ENCODE assay signal across 16 mouse cellular contexts in the genomic region with DNA sequence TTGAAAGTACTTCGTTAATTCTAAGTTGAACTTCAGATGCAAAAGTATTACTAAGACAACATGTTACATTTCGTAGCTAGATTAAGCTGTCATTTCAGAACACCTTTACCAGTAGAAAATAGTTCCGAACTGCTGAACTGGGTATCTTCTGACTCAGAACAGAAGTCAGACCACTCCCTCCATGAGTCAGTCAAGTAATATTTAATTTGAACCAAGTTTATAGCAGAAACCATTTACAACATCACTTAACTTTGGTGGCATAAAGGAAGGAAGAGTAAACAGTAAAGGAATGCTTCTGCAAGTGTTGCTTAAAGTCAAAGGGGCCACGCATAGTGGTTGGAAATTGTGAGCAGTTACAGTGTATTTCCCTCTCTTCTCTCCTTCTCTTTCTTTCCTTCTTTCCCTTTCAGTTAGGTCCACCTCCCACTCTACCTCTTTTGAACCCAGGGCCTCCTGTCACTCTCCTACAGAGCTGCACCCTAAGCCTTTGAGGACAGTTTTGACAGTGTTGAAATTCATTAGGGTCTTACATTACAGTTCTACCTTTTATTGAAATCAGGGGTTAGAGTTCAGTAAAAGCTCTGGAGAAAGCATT. TPM values are rescaled to one million over a fixed set of nuclear protein-coding genes. Genes with fewer than 3 reads are reported as not detected.
DNase-seq lines count a peak whose midpoint lies in the region; ATAC-seq and TF ChIP-seq lines count a peak whose summit lies in the region.
"Had no signal": no experiment of that assay in that cellular context is flagged by ENCODE, and none has a peak within 500 bp of the region (broad histone marks: within the 10 kb centered on the region; RNA-seq: fewer than 3 reads in every experiment).

No protein-coding gene starts in this region.

- H3K9ac ChIP-seq in kidney, embryonic 16.5 days (replicated peaks; ENCODE audit: low read length) = no peak overlapping the region
- peak overlapping the region; percentile 97; the same call in 1 of the 2 replicates for H3K9ac ChIP-seq in liver, embryonic 13.5 days
- H3K9ac ChIP-seq in hindbrain, embryonic 12.5 days = no peak overlapping the region
- H3K9ac ChIP-seq: forebrain, postnatal 0 days; neural tube, embryonic 15.5 days had no signal

- no peak overlapping the region for H3K4me3 ChIP-seq in kidney, embryonic 16.5 days (ENCODE audit: low read length)
- H3K4me3 ChIP-seq in embryonic fibroblast, embryonic 13.5 days (ENCODE audit: insufficient read depth, low read length) = no peak overlapping the region
- H3K4me3 ChIP-seq in liver, embryonic 13.5 days (replicated peaks) = 0 out of 2 replicates have a peak overlapping the region, but pooled peaks have one; percentile 86
- H3K4me3 ChIP-seq in hindbrain, embryonic 12.5 days = no peak overlapping the region

- peaks cover 55% of the 10 kb centered on the region for H3K4me1 ChIP-seq in kidney, embryonic 16.5 days (ENCODE audit: insufficient read depth, low read length)
- H3K4me1 ChIP-seq in embryonic fibroblast, embryonic 13.5 days (ENCODE audit: control insufficient read depth, insufficient read depth, low read length) = peaks cover 19% of the 10 kb centered on the region
- H3K4me1 ChIP-seq in liver, embryonic 13.5 days (replicated peaks) = peaks cover 79% of the 10 kb centered on the region
- H3K4me1 ChIP-seq in hindbrain, embryonic 12.5 days = peaks cover 29% of the 10 kb centered on the region

- ATAC-seq in kidney, embryonic 16.5 days (ENCODE audit: low FRiP score, low TSS enrichment) = no peak
- ATAC-seq in liver, embryonic 13.5 days (ENCODE audit: low read depth) = no peak
- no peak for ATAC-seq in hindbrain, embryonic 12.5 days (ENCODE audit: low FRiP score)
- ATAC-seq: forebrain, postnatal 0 days had no signal

- H3K9me3 ChIP-seq in kidney, embryonic 16.5 days (ENCODE audit: low read length) = no peaks in the 10 kb centered on the region
- no peaks in the 10 kb centered on the region for H3K9me3 ChIP-seq in liver, embryonic 13.5 days (replicated peaks)
- H3K9me3 ChIP-seq in hindbrain, embryonic 12.5 days (replicated peaks) = no peaks in the 10 kb centered on the region
- H3K9me3 ChIP-seq: midbrain, embryonic 12.5 days; neural tube, embryonic 15.5 days had no signal

- no peak for TF ChIP-seq POLR2A in embryonic fibroblast, embryonic 13.5 days (IDR thresholded peaks at IDR 0.05; ENCODE audit: low read depth, low read length)

- DNase-seq in kidney, adult 18-20 months = no peak
- peak; percentile 36 for DNase-seq in CD4-positive helper T cell, adult 2 months (ENCODE audit: low read depth, low spot score)
- DNase-seq in liver, embryonic 13.5 days = no peak
- no peak for DNase-seq in thymus, postnatal 25 days
- DNase-seq in T-cell, adult 2 months (ENCODE audit: low spot score) = no peak
- DNase-seq: adrenal gland, postnatal 14 days; cerebellum, adult 2 months; forebrain, postnatal 0 days; heart, adult 11 months; kidney, adult 8-10 months; right cerebral cortex, postnatal 25 days had no signal

- no peak overlapping the region for H3K27ac ChIP-seq in kidney, embryonic 16.5 days (ENCODE audit: low read length)
- H3K27ac ChIP-seq in embryonic fibroblast, embryonic 13.5 days (ENCODE audit: insufficient read depth, low read length) = peak overlapping the region; percentile 38; the same call in 1 of the 2 replicates
- peak overlapping the region; percentile 62 for H3K27ac ChIP-seq in liver, embryonic 13.5 days
- H3K27ac ChIP-seq in hindbrain, embryonic 12.5 days = no peak overlapping the region
- H3K27ac ChIP-seq: midbrain, embryonic 12.5 days; neural tube, embryonic 15.5 days had no signal

- H3K27me3 ChIP-seq in kidney, embryonic 16.5 days (ENCODE audit: insufficient read depth, low read length) = no peaks in the 10 kb centered on the region
- no peaks in the 10 kb centered on the region for H3K27me3 ChIP-seq in liver, embryonic 13.5 days
- no peaks in the 10 kb centered on the region for H3K27me3 ChIP-seq in hindbrain, embryonic 12.5 days
- H3K27me3 ChIP-seq: neural tube, embryonic 15.5 days had no signal

- WGBS in kidney, embryonic 16.5 days = 67% methylated on average over 4 of the region's 4 CpGs
- 72% methylated on average over 4 of the region's 4 CpGs for WGBS in liver, embryonic 13.5 days (ENCODE audit: insufficient replicate concordance)
- 90% methylated on average over 4 of the region's 4 CpGs for WGBS in hindbrain, embryonic 12.5 days

- peak overlapping the region; percentile 26; the same call in 1 of the 2 replicates for H3K4me2 ChIP-seq in kidney, embryonic 16.5 days (replicated peaks; ENCODE audit: low read depth, low read length)
- H3K4me2 ChIP-seq in liver, embryonic 13.5 days = peak overlapping the region; percentile 80
- H3K4me2 ChIP-seq in hindbrain, embryonic 12.5 days (replicated peaks) = no peak overlapping the region

- H3K36me3 ChIP-seq in kidney, embryonic 16.5 days (ENCODE audit: insufficient read depth, low read length) = no peaks in the 10 kb centered on the region
- 0 out of 2 replicates have a peak, but pooled peaks cover 5% of the 10 kb centered on the region for H3K36me3 ChIP-seq in liver, embryonic 13.5 days
- no peaks in the 10 kb centered on the region for H3K36me3 ChIP-seq in hindbrain, embryonic 12.5 days
- H3K36me3 ChIP-seq: midbrain, embryonic 12.5 days; neural tube, embryonic 15.5 days had no signal

- no peak for TF ChIP-seq CTCF in embryonic fibroblast, embryonic 13.5 days (IDR thresholded peaks at IDR 0.05; ENCODE audit: borderline replicate concordance, insufficient read depth, low read length)

RNA-seq across cellular contexts. Expression of gene Ptp4a2, which starts 12.3 kb away (rescaled TPM):
- 272 and 298 TPM in 2 replicates for polyA plus RNA-seq in kidney, embryonic 16.5 days (2015; fragmentation: Nextera tagmentation; extraction: Ambion mirVana)
- polyA plus RNA-seq in embryonic fibroblast, embryonic 13.5 days (2011; ENCODE audit: insufficient read length, low read depth, missing spikeins) = 501 and 598 TPM in 2 replicates
- 236 and 269 TPM in 2 replicates for polyA plus RNA-seq in liver, embryonic 13.5 days (2015; fragmentation: Nextera tagmentation; extraction: Ambion mirVana)
- 347 and 360 TPM in 2 replicates for polyA plus RNA-seq in hindbrain, embryonic 12.5 days (2016; fragmentation: Nextera tagmentation; extraction: Ambion mirVana)

Comparison
In these comparisons a context has a peak if more than half of its experiments do, and no peak if none do; other contexts are left out.
1. H3K27ac ChIP-seq: peak in embryonic fibroblast, embryonic 13.5 days (single experiment) and liver, embryonic 13.5 days (single experiment); none in kidney, embryonic 16.5 days (single experiment) and hindbrain, embryonic 12.5 days (single experiment).